In the genomic region with DNA sequence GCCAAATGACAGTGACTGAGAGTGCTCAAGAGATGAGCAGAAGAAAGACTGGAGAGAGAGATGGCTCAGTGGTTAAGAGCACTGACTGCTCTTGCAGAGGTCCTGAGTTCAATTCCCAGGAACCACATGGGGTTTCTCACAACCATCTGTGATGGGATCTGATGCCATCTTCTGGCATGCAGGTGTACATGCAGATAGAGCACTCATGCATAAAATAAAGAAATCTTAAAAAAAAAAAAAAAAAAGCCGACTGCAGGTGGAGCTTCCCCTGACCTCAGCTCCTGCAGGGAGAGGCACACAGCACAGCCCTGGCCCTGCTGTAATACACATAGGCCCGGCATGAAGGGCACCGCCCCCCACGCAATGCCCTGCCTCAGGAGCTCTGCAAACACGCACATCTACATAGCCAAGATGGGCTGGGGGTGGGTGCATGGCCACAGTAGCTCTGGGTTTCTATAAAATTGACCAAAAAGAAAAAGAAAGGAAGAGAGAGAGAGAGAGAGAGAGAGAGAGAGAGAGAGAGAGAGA, we compare ENCODE assay signal across 17 mouse cellular contexts. TPM values are rescaled to one million over a fixed set of nuclear protein-coding genes. Genes with fewer than 3 reads are reported as not detected.
DNase-seq lines count a peak whose midpoint lies in the region; ATAC-seq and TF ChIP-seq lines count a peak whose summit lies in the region.
"Had no signal": no experiment of that assay in that cellular context is flagged by ENCODE, and none has a peak within 500 bp of the region (broad histone marks: within the 10 kb centered on the region; RNA-seq: fewer than 3 reads in every experiment).

No protein-coding gene starts in this region.

- no peak for TF ChIP-seq EP300 in MEL (IDR thresholded peaks at IDR 0.05; ENCODE audit: low read depth in 1 of 2, low read length in 2 of 2)

- no peak overlapping the region for H3K9ac ChIP-seq in hindbrain, postnatal 0 days (replicated peaks; ENCODE audit: low read length)
- H3K9ac ChIP-seq in hindbrain, embryonic 12.5 days: no peak overlapping the region
- no peak overlapping the region for H3K9ac ChIP-seq in MEL (ENCODE audit: control insufficient read depth, low read depth, low read length, poor library complexity, severe bottlenecking)
- H3K9ac ChIP-seq: hindbrain, embryonic 14.5 days; midbrain, embryonic 13.5 days had no signal

- ATAC-seq in hindbrain, postnatal 0 days: no peak
- no peak for ATAC-seq in hindbrain, embryonic 12.5 days (ENCODE audit: low FRiP score)
- ATAC-seq: midbrain, embryonic 13.5 days had no signal

- no peak for DNase-seq in hindbrain, postnatal 0 days (ENCODE audit: low spot score)
- DNase-seq in thymus, postnatal 0 days (ENCODE audit: low spot score): peak; percentile 37
- DNase-seq in thymus, adult 18-20 months: no peak
- no peak for DNase-seq in MEL (ENCODE audit: low read depth, low spot score)
- DNase-seq in left cerebral cortex, postnatal 36 days (ENCODE audit: low spot score in 2 of 2): no peak
- no peak for DNase-seq in urinary bladder, postnatal 4 days (ENCODE audit: low spot score in 2 of 2)
- DNase-seq: adrenal gland, postnatal 36 days; cerebellum, adult 9-10 months; gastrocnemius, postnatal 14 days; heart, postnatal 14 days; kidney, adult 11 months; kidney, postnatal 25 days; retina, postnatal 1 day had no signal

- H3K4me3 ChIP-seq in hindbrain, postnatal 0 days (ENCODE audit: low read length): no peak overlapping the region
- H3K4me3 ChIP-seq in hindbrain, embryonic 12.5 days: no peak overlapping the region
- H3K4me3 ChIP-seq in MEL (ENCODE audit: control insufficient read depth in 1 of 2, insufficient read depth in 1 of 2, low read depth in 2 of 2, low read length in 2 of 2): no peak overlapping the region
- H3K4me3 ChIP-seq: midbrain, embryonic 13.5 days had no signal

- H3K9me3 ChIP-seq in hindbrain, postnatal 0 days (ENCODE audit: low read length): no peaks in the 10 kb centered on the region
- no peaks in the 10 kb centered on the region for H3K9me3 ChIP-seq in hindbrain, embryonic 12.5 days (replicated peaks)
- no peaks in the 10 kb centered on the region for H3K9me3 ChIP-seq in MEL (replicated peaks; ENCODE audit: insufficient read depth, low read length)
- H3K9me3 ChIP-seq: midbrain, embryonic 13.5 days had no signal

- H3K27ac ChIP-seq in hindbrain, postnatal 0 days: no peak overlapping the region
- no peak overlapping the region for H3K27ac ChIP-seq in hindbrain, embryonic 12.5 days
- H3K27ac ChIP-seq in MEL (ENCODE audit: control insufficient read depth, low read depth, low read length): no peak overlapping the region
- H3K27ac ChIP-seq: hindbrain, embryonic 14.5 days; macrophage; midbrain, embryonic 13.5 days had no signal

- intact Hi-C loops in left cerebral cortex, postnatal 36 days (cut with DNase I): no loop called here

- H3K36me3 ChIP-seq in hindbrain, postnatal 0 days (ENCODE audit: insufficient read depth, low read length): no peaks in the 10 kb centered on the region
- H3K36me3 ChIP-seq in hindbrain, embryonic 12.5 days: peaks cover 3% of the 10 kb centered on the region; the same call in 1 of the 2 replicates
- no peaks in the 10 kb centered on the region for H3K36me3 ChIP-seq in MEL (ENCODE audit: control insufficient read depth in 1 of 2, insufficient read depth in 2 of 2, low read length in 2 of 2)
- H3K36me3 ChIP-seq: midbrain, embryonic 13.5 days had no signal

- H3K4me1 ChIP-seq in hindbrain, postnatal 0 days (ENCODE audit: insufficient read depth, low read length): 0 out of 2 replicates have a peak, but pooled peaks cover 6% of the 10 kb centered on the region
- peaks cover 30% of the 10 kb centered on the region for H3K4me1 ChIP-seq in hindbrain, embryonic 12.5 days
- H3K4me1 ChIP-seq in MEL (ENCODE audit: control insufficient read depth in 1 of 2, insufficient read depth in 2 of 2, low read length in 2 of 2): no peaks in the 10 kb centered on the region

- no peak; the same call in 1 of the 2 replicates for TF ChIP-seq RAD21 in MEL (IDR thresholded peaks at IDR 0.05; ENCODE audit: low read depth, low read length)

- peak; percentile 38; the same call in 1 of the 2 replicates for TF ChIP-seq CTCF in hindbrain, postnatal 0 days (IDR thresholded peaks at IDR 0.05; ENCODE audit: low read depth)
- TF ChIP-seq CTCF in MEL (IDR thresholded peaks at IDR 0.05 in 2 of 3, conservative IDR thresholded peaks at IDR 0.05 in 1 of 3; ENCODE audit: control insufficient read depth in 1 of 3, insufficient read depth in 1 of 3, low read depth in 2 of 3, low read length in 3 of 3, poor library complexity in 1 of 3, severe bottlenecking in 1 of 3): no peak

- TF ChIP-seq POLR2A in MEL (IDR thresholded peaks at IDR 0.05; ENCODE audit: control insufficient read depth in 1 of 2, insufficient read depth in 1 of 2, low read depth in 1 of 2, low read length in 2 of 2, poor library complexity in 1 of 2): no peak

- no peak overlapping the region for H3K4me2 ChIP-seq in hindbrain, postnatal 0 days (ENCODE audit: low read depth, low read length)
- H3K4me2 ChIP-seq in hindbrain, embryonic 12.5 days (replicated peaks): no peak overlapping the region
- H3K4me2 ChIP-seq: hindbrain, embryonic 14.5 days; midbrain, embryonic 13.5 days had no signal

- WGBS in hindbrain, postnatal 0 days: 65% methylated on average over 5 of the region's 5 CpGs
- 70% methylated on average over 5 of the region's 5 CpGs for WGBS in hindbrain, embryonic 12.5 days

- no peaks in the 10 kb centered on the region for H3K79me2 ChIP-seq in MEL (ENCODE audit: control insufficient read depth, insufficient read depth, low read length, poor library complexity)

- H3K27me3 ChIP-seq in hindbrain, postnatal 0 days (ENCODE audit: insufficient read depth, low read length): no peaks in the 10 kb centered on the region
- no peaks in the 10 kb centered on the region for H3K27me3 ChIP-seq in hindbrain, embryonic 12.5 days
- no peaks in the 10 kb centered on the region for H3K27me3 ChIP-seq in MEL (ENCODE audit: control insufficient read depth in 1 of 2, insufficient read depth in 2 of 2, low read length in 2 of 2)
- H3K27me3 ChIP-seq: midbrain, embryonic 13.5 days had no signal

TF ChIP-seq in MEL, 35 proteins besides CTCF, POLR2A, EP300 and RAD21:
- TF ChIP-seq USF1 (IDR thresholded peaks at IDR 0.05; ENCODE audit: low read depth, low read length) (no peak), ZNF384 (IDR thresholded peaks at IDR 0.05; ENCODE audit: low read depth, low read length) (peak; percentile 67), TBP (IDR thresholded peaks at IDR 0.05; ENCODE audit: low read depth, low read length) (no peak)

RNA-seq across cellular contexts. Expression of a gene that starts 26.9 kb away (rescaled TPM):
- total RNA-seq in hindbrain, postnatal 0 days (2014; rRNA removed): 34.4 and 39.3 TPM in 2 replicates
- polyA plus RNA-seq in hindbrain, postnatal 0 days (2015; fragmentation: Nextera tagmentation; extraction: Ambion mirVana): 19.7 and 20.4 TPM in 2 replicates
- polyA plus RNA-seq in hindbrain, embryonic 12.5 days (2016; fragmentation: Nextera tagmentation; extraction: Ambion mirVana): 25.1 and 31.5 TPM in 2 replicates
- 7.6 and 9.0 TPM in 2 replicates for polyA plus RNA-seq in thymus, postnatal 0 days (2015; fragmentation: Nextera tagmentation; extraction: Ambion mirVana)
- 1.8 and 2.3 TPM in 2 replicates for total RNA-seq in MEL (2012; rRNA removed)
- 1 to 10 TPM in 1 of 2 experiments, not detected in 1; 8.7 TPM for polyA plus RNA-seq in MEL (2012; ENCODE audit: insufficient read depth in 1 of 2, insufficient read length in 2 of 2, low read depth in 1 of 2, low replicate concordance in 2 of 2, missing spikeins in 1 of 2)
- total RNA-seq in left cerebral cortex, postnatal 36 days (2021): 10 to 100 TPM; 49.1 to 49.7 TPM

RNA-seq across cellular contexts. Expression of a gene that starts 48.0 kb away (rescaled TPM):
- total RNA-seq in hindbrain, postnatal 0 days (2014; rRNA removed): 55.3 and 55.4 TPM in 2 replicates
- 46.1 and 46.7 TPM in 2 replicates for polyA plus RNA-seq in hindbrain, postnatal 0 days (2015; fragmentation: Nextera tagmentation; extraction: Ambion mirVana)
- 26.2 and 29.6 TPM in 2 replicates for polyA plus RNA-seq in hindbrain, embryonic 12.5 days (2016; fragmentation: Nextera tagmentation; extraction: Ambion mirVana)
- polyA plus RNA-seq in thymus, postnatal 0 days (2015; fragmentation: Nextera tagmentation; extraction: Ambion mirVana): 30.4 and 37.2 TPM in 2 replicates
- 56.3 and 71.0 TPM in 2 replicates for total RNA-seq in MEL (2012; rRNA removed)
- polyA plus RNA-seq in MEL (2012; ENCODE audit: insufficient read depth in 1 of 2, insufficient read length in 2 of 2, low read depth in 1 of 2, low replicate concordance in 2 of 2, missing spikeins in 1 of 2): 100 to 1,000 TPM; 127 to 128 TPM
- 10 to 100 TPM; 21.2 to 25.0 TPM for total RNA-seq in left cerebral cortex, postnatal 36 days (2021)
